Mouse (Mus musculus) gonadal fat pad, adult 2 months (tissue): ENCODE measurements around the gene Otud1. TPM values are rescaled to one million over a fixed set of nuclear protein-coding genes. Genes with fewer than 3 reads are reported as not detected.
A peak's percentile ranks its signal among the peaks of the same experiment; 100 is the strongest.

Experiments used
- DNase-seq: peaks from one replicate; pipeline ENCODE4 v3.0.0-alpha.2; 2012; ENCODE audit warnings: low read depth
- polyA plus RNA-seq: library from polyadenylated mRNA; depleted of rRNA; stranded (reverse); fragments of >200 nt; gene quantifications from 2 replicates; pipeline ENCODE4 v1.2.3, GENCODE M21; 2012; rRNA removed

Gene Otud1
- polyA plus RNA-seq, 1 experiment, result 3.8 TPM

GRCm38 (mm10) chr2:19670851-19671688, 13.5 kb downstream of the Otud1 start:
- no peak for DNase-seq

GRCm38 (mm10) chr2:19682997-19683396, 25.4 kb downstream of the Otud1 start:
- no peak for DNase-seq

GRCm38 (mm10) chr2:19685489-19686147, 28.1 kb downstream of the Otud1 start:
- no peak for DNase-seq

- no peak for DNase-seq
Observed at GRCm38 (mm10) chr2:19690094-19690493, 32.5 kb downstream of the Otud1 start.

- no peak for DNase-seq
Observed at GRCm38 (mm10) chr2:19699573-19700295, 42.2 kb downstream of the Otud1 start.

- peak; percentile 66 for DNase-seq
Observed at GRCm38 (mm10) chr2:19701386-19701785, 43.8 kb downstream of the Otud1 start.

- DNase-seq, result peak; percentile 46
Observed at GRCm38 (mm10) chr2:19703020-19703613, 45.6 kb downstream of the Otud1 start.

- DNase-seq, result no peak
Observed at GRCm38 (mm10) chr2:19703670-19704069, 46.1 kb downstream of the Otud1 start.

- no peak for DNase-seq
Observed at GRCm38 (mm10) chr2:19704272-19704671, 46.7 kb downstream of the Otud1 start.

GRCm38 (mm10) chr2:19706886-19707285, 49.3 kb downstream of the Otud1 start:
- DNase-seq, result no peak

Other genes with a start within 250 kb of the Otud1 start
- gene Ptf1a, start 212.1 kb upstream of the Otud1 start, polyA plus RNA-seq, result not detected in 2 replicates
- not detected in 2 replicates for gene 4921504E06Rik, start 103.8 kb upstream of the Otud1 start, polyA plus RNA-seq